Mouse (Mus musculus) embryonic facial prominence, embryonic 15.5 days (tissue): ENCODE measurements around the gene Sec14l5. TPM values are rescaled to one million over a fixed set of nuclear protein-coding genes. Genes with fewer than 3 reads are reported as not detected.

ENCODE experiments used
- microRNA-seq: library from miRNA; unstranded; fragments of <30 nt; microRNA quantifications from one replicate; pipeline ENCODE4, GENCODE M21; 2016; ENCODE audit warnings: borderline number of aligned reads
- polyA plus RNA-seq: library from polyadenylated mRNA; unstranded; fragments of >200 nt; fragmentation: Nextera tagmentation; extraction: Ambion mirVana; gene quantifications from 2 replicates; pipeline ENCODE4 v1.2.1, GENCODE M21; 2015

Sec14l5 gene
- polyA plus RNA-seq, 1 experiment from 2014 or later: 0.35 TPM

Small RNAs within 50 kb of the gene (microRNA-seq; reads per million reads assigned to microRNA genes)
- gene Gm23689: not detected
- not detected for gene Gm26095
- not detected for gene Mir6364

Other genes with a start within 250 kb of the Sec14l5 start
- gene Nudt16l1, start 208.3 kb upstream of the Sec14l5 start, polyA plus RNA-seq: 156 and 161 TPM in 2 replicates
- gene Anks3, start 182.9 kb upstream of the Sec14l5 start, polyA plus RNA-seq: 64.7 and 72.8 TPM in 2 replicates
- not detected in 2 replicates for gene Sept12, start 149.3 kb upstream of the Sec14l5 start, polyA plus RNA-seq
- 14.2 and 17.9 TPM in 2 replicates for gene Smim22, start 139.8 kb upstream of the Sec14l5 start, polyA plus RNA-seq
- gene Rogdi, start 133.6 kb upstream of the Sec14l5 start, polyA plus RNA-seq: 63.5 and 69.8 TPM in 2 replicates
- gene Glyr1, start 97.2 kb upstream of the Sec14l5 start, polyA plus RNA-seq: 130 and 136 TPM in 2 replicates
- 20.4 and 23.6 TPM in 2 replicates for gene Ubn1, start 97.1 kb upstream of the Sec14l5 start, polyA plus RNA-seq
- 45.8 and 52.3 TPM in 2 replicates for gene Ppl, start 14.7 kb upstream of the Sec14l5 start, polyA plus RNA-seq
- gene Nagpa, start 56.9 kb downstream of the Sec14l5 start, polyA plus RNA-seq: 21.1 and 21.7 TPM in 2 replicates
- gene AU021092, start 75.2 kb downstream of the Sec14l5 start, polyA plus RNA-seq: 9.0 and 12.0 TPM in 2 replicates
- gene Alg1, start 86.5 kb downstream of the Sec14l5 start, polyA plus RNA-seq: 36.2 and 38.5 TPM in 2 replicates
- gene Eef2kmt, start 108.9 kb downstream of the Sec14l5 start, polyA plus RNA-seq: 26.6 and 33.7 TPM in 2 replicates